ENCODE assay signal across 24 mouse cellular contexts in the genomic region with DNA sequence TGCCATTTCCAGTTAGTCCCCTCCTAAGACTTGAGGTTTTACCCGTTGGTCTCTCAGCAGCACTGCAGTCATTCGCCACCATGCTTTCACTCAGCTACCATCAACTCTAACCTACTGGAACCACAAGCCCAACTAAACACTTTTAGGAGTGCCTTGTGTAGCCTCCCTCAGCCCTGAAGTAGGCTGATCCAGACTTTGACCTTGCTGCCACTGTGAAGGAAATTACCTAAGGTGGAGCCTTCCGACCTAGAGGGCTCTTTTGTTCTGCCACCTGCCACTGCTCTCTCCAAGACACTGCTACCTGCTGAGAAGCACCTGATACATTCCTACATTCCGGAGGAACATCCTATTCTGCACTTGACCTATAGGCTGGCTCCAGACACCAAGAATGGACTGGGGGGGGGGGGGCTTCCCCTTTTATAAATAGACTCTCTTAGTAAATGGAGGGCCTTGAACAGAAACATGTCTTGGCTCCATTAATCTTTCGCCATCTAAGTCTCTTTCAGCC.
"Had no signal": no experiment of that assay in that cellular context is flagged by ENCODE, and none has a peak within 500 bp of the region (broad histone marks: within the 10 kb centered on the region; RNA-seq: fewer than 3 reads in every experiment).

No protein-coding gene starts in this region.

- H3K9ac ChIP-seq: heart, embryonic 13.5 days; heart, embryonic 15.5 days; hindbrain, embryonic 13.5 days; hindbrain, embryonic 15.5 days; kidney, embryonic 15.5 days; limb, embryonic 13.5 days; limb, embryonic 15.5 days; liver, embryonic 12.5 days; liver, embryonic 14.5 days had no signal

- DNase-seq: gastrocnemius, postnatal 14 days; gastrocnemius, postnatal 36 days; heart, adult 18-20 months; heart, postnatal 14 days; heart, postnatal 36 days; kidney, adult 11 months; kidney, adult 2 months; kidney, adult 9 months; kidney, postnatal 14 days; kidney, postnatal 36 days; layer of hippocampus, adult 9-11 months; left cerebral cortex, postnatal 4 days had no signal

- H3K4me1 ChIP-seq: heart, embryonic 13.5 days; heart, embryonic 15.5 days; hindbrain, embryonic 13.5 days; hindbrain, embryonic 15.5 days; kidney, embryonic 15.5 days; limb, embryonic 13.5 days; liver, embryonic 12.5 days had no signal

- H3K9me3 ChIP-seq: heart, embryonic 13.5 days; heart, embryonic 15.5 days; hindbrain, embryonic 13.5 days; hindbrain, embryonic 15.5 days; kidney, embryonic 15.5 days; limb, embryonic 13.5 days; limb, embryonic 15.5 days; liver, embryonic 12.5 days had no signal

- H3K4me3 ChIP-seq: heart, embryonic 13.5 days; heart, embryonic 15.5 days; hindbrain, embryonic 13.5 days; hindbrain, embryonic 15.5 days; kidney, embryonic 15.5 days; left cerebral cortex, adult 2 months; limb, embryonic 13.5 days; limb, embryonic 15.5 days; liver, embryonic 12.5 days had no signal

- H3K27me3 ChIP-seq: heart, embryonic 13.5 days; heart, embryonic 15.5 days; hindbrain, embryonic 13.5 days; hindbrain, embryonic 15.5 days; kidney, embryonic 15.5 days; limb, embryonic 13.5 days; limb, embryonic 15.5 days; liver, embryonic 12.5 days had no signal

- H3K36me3 ChIP-seq: heart, embryonic 13.5 days; heart, embryonic 15.5 days; hindbrain, embryonic 13.5 days; hindbrain, embryonic 15.5 days; kidney, embryonic 15.5 days; limb, embryonic 13.5 days; limb, embryonic 15.5 days; liver, embryonic 12.5 days had no signal

- H3K27ac ChIP-seq: heart, embryonic 13.5 days; heart, embryonic 15.5 days; hindbrain, embryonic 13.5 days; hindbrain, embryonic 15.5 days; hindbrain, postnatal 0 days; kidney, embryonic 15.5 days; kidney, postnatal 0 days; left cerebral cortex, adult 2 months; limb, embryonic 13.5 days; limb, embryonic 15.5 days; liver, embryonic 12.5 days; liver, embryonic 14.5 days had no signal
